Mouse (Mus musculus): ENCODE data around the gene Arhgef12.

Arhgef12 gene

DNA sequence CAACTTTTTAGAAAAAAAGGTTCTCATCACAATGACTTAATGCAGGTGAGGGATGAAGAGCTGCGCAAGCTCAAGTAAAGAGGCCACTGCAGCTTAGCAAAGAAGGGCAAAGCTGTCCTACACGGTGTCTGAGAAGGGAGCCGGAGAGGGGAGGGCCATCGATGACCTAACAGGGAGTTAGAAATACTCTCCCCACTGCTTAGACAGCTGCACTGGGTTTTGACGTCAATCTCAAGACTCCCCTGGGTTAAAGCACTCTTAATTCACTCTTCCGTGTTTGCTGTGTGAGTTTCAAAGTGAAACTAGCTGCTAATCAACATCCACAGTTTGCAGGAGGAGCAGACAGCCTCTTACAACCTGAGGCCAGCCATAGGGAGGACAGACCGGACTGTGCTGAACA, 30.9 kb downstream of the Arhgef12 start:
- no peak for DNase-seq (ENCODE audit: low spot score)

DNA sequence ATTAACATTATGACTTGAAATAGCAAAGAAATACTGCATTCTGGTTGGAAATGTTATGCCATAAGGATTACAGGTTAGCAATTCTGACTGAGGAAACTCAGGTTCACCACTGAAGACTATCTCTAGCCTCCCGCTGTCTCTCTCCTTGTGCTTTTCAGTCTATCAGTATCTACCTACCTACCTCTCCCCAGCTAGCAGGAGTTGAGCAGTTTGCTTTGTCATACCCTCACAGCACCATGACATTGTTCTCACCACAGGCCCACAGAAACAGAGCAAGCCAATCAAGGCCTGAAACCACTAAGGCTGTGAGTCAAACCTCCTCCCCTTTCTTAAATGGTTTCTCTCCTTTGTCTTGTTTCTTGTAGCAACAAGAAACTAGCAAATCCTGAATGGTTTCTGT, 32.4 kb downstream of the Arhgef12 start:
- no peak for DNase-seq (ENCODE audit: low spot score)

DNA sequence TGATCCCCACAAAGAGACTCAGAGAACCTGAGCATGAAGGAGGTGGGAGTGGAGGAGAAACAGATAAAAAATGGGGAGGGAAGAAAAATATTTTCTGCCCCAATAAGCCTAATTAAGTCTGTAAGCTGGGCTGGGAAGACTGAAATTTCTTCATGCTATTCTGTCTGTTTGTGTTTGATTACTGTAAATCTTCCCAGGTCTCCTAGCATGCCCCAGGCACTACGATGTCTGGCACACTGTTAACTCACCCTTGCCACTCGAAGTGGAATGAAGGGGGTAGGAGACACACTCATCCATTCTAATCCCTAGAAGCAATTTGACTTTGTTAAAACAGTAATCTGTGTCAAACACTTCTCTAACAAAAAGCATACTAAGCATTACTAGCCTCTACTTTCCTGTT, 35.3 kb downstream of the Arhgef12 start:
- no peak for DNase-seq (ENCODE audit: low spot score)

DNA sequence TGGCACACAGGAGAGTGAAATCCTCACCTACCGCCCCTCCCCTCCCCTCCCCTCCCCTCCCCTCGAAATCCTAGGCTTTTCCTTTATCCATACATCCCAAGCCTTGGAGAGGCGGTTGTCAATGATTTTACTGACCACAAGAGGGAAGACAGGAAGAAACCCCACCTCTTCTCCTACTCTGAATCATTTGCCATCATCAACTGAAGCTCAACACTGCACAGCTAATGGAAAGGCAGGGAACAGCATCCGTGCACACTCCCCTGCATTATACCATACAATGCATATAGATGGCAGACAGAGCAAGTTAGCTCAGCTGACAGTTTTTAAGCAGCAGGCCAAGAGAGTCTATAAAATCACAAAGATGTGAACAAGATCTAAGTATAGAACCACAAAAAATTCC, 35.9 kb downstream of the Arhgef12 start:
- no peak for DNase-seq (ENCODE audit: low spot score)

DNA sequence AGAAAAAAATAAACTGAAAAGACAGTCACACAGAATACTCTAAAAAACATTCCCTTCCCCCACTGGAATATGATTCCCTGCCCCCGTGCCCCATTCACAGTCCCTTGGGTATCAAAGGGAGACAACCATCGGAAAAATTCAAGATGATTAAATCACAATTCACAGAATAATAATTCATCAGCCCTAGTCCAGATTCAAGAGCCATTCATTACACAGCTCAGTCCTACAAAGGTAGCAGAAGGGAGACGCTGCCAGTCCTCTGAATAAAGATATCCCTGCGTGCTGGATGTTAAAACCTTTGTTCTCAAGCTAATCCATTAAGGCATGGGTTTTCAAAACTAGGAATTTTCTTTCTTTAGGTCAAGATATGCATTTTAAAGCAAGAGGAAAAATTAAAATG, 36.5 kb downstream of the Arhgef12 start:
- no peak for DNase-seq (ENCODE audit: low spot score)

DNA sequence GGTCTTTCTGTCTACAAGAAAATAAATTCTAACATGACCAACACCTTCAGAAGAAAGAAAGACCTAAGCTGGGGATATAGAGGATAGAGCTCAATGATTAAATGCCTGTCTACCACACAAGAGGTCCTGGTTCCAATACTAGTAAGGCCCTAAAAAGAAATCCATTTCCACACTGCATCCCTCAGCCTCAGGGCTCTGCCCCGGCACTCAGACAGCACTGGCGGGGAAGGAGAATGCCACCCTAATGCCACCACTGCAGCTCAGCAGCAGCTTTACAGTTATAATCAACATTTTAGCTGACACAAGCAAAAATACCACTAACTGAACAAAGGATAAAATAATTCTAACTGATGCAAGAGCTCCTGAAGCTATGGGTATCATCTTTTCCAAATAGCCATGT, 36.9 kb downstream of the Arhgef12 start:
- no peak for DNase-seq (ENCODE audit: low spot score)

DNA sequence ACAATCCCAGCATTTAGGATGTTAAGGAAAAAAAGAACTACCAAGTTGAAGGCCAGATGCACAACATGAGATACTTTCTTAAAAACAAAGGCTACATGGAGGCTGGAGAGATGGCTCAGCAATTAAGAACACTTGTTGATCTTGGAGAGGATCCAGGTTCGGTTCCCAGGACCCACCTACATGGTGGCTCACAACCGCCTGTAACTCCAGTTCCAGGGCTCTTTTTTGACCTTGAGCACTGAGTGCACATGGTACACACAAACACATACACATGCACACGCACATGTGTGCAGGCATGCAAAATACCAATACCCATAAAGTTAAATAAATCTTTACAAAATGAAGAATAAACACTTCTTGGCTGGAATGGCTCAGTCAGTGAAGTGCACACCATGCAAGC, 39.1 kb downstream of the Arhgef12 start:
- DNase-seq (ENCODE audit: low spot score): no peak

DNA sequence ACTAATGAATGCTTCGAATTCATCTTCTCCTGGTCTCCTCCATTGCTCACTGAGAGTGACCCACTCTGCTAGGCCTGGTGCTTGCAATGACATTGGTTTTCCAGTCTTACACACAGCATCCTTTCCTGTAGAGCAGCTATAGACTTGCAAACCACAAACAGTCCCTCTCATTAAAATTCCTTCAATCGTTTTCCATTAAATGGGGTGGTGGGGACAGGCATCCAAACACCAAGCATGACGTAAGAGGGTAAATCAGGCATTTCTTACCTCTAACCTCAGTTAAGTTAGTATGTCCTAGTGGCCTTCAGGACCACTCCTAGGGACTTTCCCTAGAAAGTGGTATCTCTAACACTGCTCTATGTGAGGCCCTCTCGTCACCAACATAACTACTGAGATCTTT, 41.8 kb downstream of the Arhgef12 start:
- no peak for DNase-seq (ENCODE audit: low spot score)

DNA sequence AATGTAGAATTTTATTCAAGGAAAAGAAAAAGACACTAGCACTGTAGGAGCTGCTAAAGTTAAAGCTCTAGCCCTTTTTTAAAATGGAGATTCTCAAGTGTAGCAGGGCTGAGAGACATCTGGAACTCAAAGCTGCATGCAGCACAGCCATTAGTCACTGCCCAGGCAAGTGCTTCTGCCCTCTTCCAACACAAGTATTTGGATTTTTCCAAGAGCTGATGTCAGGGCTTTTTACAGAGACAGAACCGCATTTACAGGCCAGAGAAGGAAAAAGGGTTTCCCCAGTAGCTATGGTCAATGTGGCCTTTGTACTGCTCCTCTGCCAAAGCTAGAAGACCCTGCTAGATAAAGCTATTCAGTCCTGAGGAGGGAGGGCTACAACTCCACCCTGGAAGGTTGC, 45.5 kb downstream of the Arhgef12 start:
- DNase-seq (ENCODE audit: low spot score): no peak

DNA sequence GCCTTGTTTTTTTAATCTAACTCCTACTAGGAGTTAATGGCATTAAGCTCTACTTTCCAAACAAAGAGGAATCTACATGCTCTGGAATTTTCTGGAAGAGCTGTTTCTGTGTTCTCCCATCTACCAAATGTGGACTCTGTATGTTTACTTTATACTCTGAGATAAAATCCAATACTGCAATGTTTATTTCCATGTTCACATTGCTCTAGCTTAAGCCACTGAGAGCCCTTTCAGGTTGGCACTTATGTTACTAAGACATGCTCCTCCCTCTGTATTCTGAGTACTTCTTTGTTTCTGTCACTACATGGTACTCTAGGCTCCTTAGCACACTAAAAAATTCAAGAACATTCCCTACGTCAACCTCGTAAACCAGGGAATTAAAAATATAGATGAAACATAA, 56.6 kb downstream of the Arhgef12 start:
- no peak for DNase-seq (ENCODE audit: low spot score)

DNA sequence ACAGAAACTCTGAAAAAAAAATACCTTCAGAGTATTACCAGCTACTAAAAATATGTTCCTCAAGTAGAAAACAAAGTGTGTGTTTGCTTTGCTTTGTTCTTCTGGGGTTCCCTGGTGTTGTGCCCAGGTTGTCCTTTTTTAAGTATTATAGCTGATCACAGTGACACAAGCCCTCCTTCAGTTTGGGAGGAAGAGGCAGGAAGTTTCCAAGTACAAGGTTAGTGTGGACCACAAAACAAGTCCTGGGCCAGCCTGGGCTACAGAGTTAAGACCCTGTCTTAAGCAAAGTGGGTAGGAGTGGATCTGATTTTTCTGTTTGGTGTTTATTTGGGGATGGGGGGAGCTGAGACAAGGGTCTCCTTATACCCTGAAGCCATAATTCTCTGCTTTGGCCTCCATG, 62.6 kb downstream of the Arhgef12 start:
- no peak for DNase-seq (ENCODE audit: low spot score)

DNA sequence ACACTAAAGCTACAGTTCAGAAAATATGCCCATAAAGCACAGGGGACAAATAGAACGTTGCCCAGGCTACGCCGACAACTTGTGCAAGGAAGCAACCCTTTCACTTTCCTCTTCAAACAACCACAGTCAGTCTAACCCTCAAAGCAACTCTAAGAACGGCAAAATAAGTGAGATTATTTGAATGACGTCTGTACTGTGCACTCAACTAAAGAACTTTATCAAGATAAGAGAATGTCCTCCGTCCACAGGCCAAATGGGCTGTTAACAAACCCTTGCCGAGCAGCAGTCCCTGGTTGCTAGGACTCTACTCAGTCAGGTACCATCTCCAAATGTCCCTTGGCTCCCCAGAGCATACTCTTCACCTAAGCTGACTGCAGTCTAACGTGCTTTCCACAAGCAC, 68.6 kb downstream of the Arhgef12 start:
- no peak for DNase-seq (ENCODE audit: low spot score)

DNA sequence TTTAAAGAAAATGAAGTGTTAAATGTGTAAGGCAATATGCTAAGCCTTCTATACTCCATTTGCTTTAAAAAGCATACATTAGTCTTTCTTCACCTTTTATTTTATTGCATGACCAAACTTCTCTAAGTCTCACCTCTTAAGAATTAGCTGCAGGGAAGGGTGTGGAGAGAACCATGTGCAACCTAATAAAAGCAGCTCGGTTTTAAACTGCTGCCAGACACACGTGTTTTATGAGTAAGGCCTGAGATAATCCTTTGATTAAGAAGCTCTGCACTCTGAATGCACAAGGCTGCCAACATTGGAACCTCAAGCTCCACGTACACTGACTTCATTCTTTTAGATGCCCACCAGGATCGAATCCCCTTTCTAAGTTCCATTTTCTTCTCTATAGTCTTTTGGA, 71.8 kb downstream of the Arhgef12 start:
- no peak for DNase-seq (ENCODE audit: low spot score)

DNA sequence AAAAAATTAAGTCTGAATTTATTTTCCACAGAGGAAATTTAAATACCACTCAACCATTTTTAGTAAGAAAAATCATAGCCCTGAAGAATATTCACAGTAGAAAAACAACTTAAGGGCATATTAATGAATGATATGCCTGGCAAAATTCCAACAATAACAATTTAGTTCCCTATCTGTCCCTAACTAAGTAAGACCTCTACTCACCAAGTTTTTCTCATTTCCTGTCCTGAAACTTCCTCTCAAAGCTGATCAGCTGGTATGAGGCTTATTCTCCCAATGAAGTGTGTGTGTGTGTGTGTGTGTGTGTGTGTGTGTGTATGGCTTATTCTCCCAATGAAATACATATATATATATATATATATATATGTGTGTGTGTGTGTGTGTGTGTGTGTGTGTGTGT, 72.8 kb downstream of the Arhgef12 start:
- DNase-seq (ENCODE audit: low spot score): no peak

DNA sequence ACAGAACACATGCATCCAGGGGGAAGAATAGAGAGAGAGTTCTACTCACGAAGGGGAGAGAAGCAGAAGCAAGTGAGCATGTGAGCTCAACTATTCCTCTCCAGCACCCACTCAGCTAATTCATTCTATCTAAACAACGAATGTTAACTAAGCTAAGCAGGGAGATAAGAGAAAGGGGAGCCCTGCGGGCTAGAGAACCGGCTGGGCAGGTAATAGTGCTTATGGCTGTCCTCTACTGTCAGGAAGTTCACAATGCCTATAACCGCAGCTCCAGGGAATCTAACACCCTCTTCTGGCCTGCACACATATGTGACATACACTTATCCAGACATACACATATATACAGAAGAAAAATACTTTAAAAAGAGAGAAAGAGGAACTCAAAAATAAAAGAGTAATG, 79.3 kb downstream of the Arhgef12 start:
- no peak for DNase-seq (ENCODE audit: low spot score)

DNA sequence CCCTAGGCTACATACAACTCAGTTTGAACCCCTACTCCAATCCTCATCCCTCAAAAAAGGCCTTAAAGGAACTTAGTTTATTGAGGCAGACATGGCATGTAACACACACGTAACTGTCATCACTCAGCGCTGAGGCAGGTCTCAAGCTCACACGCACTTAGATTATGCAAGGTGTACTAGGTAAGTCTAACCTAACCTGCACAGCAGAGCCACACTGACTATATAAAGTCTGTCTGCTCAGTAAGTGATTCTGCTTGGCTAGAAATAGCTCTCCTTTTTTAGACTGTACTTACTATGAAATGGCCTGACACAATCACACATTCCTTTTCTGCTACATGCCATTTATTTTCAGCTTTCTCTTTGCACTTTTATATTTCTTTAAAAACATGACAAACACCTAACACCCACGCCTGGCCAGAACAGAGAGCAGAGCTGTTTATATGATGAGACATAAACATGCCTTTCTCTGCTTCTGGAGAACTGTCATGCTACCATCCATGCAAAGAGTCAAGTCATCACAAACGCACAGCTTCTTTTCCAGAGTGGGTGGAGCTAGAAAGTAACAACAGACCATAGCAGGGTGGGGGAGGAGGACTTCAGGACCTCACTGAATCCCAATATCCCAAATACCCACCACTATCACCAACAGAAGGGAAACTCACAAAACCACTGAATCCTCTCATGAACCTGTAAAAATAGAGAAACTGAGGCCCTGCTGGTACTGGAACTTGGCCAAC, 85.4 kb downstream of the Arhgef12 start:
- DNase-seq (ENCODE audit: low spot score): no peak

DNA sequence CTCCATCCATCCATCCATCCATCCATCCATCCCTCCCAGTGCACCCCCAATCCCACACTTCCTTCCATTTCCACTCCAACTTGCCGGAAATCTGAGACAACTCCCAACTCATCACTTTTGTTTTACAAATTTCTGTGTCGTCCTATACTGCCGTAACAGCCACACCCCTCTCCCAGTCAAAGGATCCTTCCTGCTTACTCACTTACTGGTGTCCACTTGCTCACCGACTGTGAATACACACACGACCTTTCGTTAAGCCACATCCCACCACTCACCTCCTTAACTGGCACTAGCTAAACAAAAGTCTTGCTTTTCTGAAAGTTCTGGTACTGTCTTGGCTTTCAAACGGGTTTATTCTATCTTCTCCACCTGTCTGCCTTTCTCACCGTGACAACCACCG, 87.4 kb downstream of the Arhgef12 start:
- DNase-seq (ENCODE audit: low spot score): no peak

DNA sequence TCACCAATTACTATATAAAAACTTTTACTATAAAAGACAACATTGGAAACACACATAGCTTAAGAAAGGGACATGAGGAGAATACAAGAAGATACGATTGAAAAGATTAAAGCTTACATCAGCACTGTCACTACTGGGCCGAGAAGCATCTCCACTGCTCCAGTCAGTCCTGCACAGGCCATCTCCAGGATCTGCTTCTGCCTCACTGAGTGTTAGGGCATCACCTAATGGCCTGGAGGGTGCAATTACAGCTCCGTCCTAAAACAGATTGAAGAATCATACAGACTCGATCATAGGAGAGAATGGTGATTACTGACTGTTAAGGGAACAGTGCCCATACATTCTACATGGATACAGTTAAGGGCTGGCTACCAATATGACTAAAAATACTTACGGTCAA, 91.3 kb downstream of the Arhgef12 start:
- peak; percentile 38 for DNase-seq (ENCODE audit: low spot score)

DNA sequence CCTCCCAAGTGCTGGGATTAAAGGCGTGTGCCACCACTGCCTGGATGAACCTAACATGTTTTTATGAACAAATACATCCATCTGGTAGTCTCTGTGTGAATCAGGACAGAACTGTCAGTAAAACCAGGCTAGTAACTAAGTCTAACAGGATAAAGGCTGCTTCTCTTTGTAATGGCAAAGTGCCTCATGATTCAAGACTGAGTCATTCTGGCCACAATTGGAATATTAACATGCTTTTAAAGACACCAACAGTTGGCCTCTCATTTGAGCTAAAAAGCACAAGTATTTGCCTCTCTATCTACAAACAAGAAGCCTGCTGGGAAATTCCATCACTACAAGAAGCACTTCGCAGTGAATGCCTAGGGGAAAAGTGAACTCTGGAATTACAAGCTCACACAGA, 91.7 kb downstream of the Arhgef12 start:
- DNase-seq (ENCODE audit: low spot score): peak; percentile 59

DNA sequence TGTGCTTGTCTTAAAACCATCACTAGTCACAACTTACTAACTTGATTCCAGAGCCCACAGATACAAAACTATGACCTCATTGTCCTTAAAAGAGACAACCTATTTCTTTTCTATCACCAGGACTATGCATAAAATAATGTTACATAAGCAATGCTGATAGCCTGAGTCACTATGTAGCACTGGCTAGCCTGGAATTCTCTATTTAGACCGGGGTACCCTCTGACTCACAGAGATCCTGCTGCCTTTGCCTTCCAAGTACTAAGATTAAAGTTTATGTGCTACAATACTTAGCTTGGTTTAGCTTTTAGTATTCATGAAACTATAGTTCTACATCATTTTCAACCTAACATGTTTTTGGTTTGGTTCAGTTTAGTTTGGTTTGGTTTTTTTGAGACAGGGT, 92.2 kb downstream of the Arhgef12 start:
- DNase-seq (ENCODE audit: low spot score): no peak

DNA sequence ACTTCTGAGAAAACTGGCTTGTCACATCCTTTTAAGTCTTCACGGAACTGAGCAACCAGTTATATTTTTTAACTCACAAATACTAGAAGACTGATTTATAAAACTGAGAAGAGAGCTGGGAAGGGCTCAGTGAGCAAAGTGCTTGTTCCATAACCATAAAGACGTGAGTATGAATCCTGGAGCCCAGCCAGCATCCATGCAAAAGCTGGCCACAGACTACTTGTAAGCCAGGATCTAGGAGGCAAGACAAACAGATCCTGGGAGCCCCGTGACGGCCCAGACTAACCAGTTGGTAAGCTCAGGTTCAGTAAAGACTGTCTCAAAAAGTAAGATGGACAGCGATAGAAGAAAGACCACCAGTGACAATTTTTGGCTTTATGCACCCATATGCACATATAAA, 94.5 kb downstream of the Arhgef12 start:
- peak; percentile 31 for DNase-seq (ENCODE audit: low spot score)

DNA sequence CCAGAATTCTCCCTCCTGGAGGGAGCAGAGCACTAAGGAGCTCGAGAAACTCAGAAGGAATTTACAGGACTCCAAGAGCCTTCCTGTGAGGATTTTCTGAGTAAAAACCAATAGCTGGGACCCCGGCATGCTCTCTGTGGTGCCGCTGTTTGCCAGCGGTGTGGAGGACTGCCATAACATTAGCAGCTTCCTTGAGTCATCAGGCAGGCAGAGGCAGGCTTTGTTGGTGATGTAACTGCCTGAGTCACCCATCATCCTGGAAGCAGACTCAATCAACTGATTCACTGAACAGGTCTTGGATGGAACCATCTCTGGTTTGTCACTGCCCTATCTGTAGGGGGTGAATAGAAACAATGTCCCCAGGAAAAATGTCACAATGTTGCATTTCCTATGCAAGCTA, 96.0 kb downstream of the Arhgef12 start:
- peak; percentile 51 for DNase-seq (ENCODE audit: low spot score)

DNA sequence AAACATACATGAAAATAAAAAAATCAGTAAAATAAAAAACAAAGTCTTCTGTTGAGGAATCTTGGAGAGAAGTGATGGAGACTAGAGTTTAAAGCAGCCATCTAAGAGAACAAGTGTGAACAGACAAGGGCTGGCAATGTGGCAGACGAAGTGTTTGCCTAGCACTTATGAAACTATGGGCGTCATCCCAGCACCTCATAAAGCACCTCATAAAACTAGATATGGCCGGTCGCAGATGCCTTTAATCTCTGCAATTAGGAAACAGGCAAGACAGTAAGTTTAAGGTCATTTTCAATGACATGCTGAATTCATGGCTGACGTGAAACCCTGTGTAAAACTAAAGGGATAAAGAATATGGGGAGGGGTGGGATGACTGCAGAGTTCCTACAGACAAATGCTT, 103.2 kb downstream of the Arhgef12 start:
- DNase-seq (ENCODE audit: low spot score): no peak

DNA sequence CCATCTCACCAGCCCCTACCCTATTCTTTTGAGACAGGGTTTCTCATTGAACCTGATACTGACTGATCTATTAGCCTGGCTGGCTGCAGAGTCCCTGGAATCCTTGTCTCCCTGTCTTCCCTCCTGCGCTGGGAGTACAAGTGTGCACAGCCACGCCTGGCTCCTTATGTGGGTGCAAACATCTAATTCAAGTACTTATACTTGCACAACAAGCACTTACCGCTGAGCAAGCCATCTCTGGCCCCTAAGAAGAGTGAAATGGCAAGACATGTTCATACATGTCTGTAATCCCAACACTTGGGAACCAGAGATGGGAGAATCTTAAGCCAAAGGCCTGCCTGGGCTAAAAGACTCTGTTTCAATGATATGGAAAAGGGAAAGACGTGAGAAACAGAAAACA, 104.0 kb downstream of the Arhgef12 start:
- no peak for DNase-seq (ENCODE audit: low spot score)

Data from adipocyte (in vitro differentiated cells).